Mouse (Mus musculus): ENCODE results near the gene Gm20388.

DNA sequence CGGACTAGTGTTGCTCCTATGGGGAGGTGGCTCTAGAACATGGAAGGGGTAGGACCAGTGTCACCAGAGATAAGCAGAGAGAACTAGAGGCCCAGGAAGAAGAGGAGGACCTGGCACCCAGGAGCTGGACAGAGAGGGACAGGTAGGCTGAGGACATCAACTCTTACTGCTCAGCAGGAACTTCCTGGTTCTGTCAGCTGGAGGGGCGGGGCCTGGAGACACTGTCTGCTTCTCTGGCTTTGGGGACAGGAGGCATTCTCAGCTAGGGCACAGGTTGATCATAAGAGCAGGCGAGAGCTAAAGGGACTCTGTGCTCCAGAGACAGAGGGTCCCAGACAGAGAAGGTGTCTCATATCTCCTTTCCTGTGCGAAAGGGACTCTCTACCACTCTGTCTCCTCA lies 2238.4 kb downstream of the Gm20388 start:
- TF ChIP-seq POLR2A (IDR thresholded peaks at IDR 0.05; ENCODE audit: insufficient read depth, low read depth, low read length): no peak
- TF ChIP-seq CTCF (IDR thresholded peaks at IDR 0.05; ENCODE audit: insufficient read depth, low read depth, low read length): no peak

Data from olfactory bulb, adult 2 months (tissue).